Mouse (Mus musculus) ES-E14 (cell line): ENCODE data around the gene Mvb12a.

Experiments
- CHD2 ChIP-seq: IDR thresholded peaks from 2 replicates; pipeline ENCODE4 v1.6.1; 2014; ENCODE audit warnings: mild to moderate bottlenecking, low read depth, low read length, inconsistent platforms
- MAFK ChIP-seq: IDR thresholded peaks from 2 replicates; pipeline ENCODE4 v1.6.1; 2014; ENCODE audit warnings: mild to moderate bottlenecking, low read depth, low read length, inconsistent platforms; ENCODE audit not compliant: insufficient read depth
- ZC3H11A ChIP-seq: IDR thresholded peaks from 2 replicates; pipeline ENCODE4 v1.6.1; 2012; ENCODE audit warnings: low read depth, mild to moderate bottlenecking, inconsistent platforms, low read length, borderline replicate concordance
- ZNF384 ChIP-seq: IDR thresholded peaks from 2 replicates; pipeline ENCODE4 v1.6.1; 2012; ENCODE audit warnings: low read depth, low read length, inconsistent platforms

- no peak for TF ChIP-seq ZNF384
- no peak for TF ChIP-seq CHD2
- TF ChIP-seq MAFK, result no peak
- TF ChIP-seq ZC3H11A, result no peak
These were observed 5.5 kb upstream of the Mvb12a start, which contains the start of gene Bst2 for GRCm38 (mm10) chr8:71537028-71537867.
